Mouse (Mus musculus) layer of hippocampus, adult 8-10 months (tissue): Measurements from ENCODE around the gene Adat2. TPM values are rescaled to one million over a fixed set of nuclear protein-coding genes. Genes with fewer than 3 reads are reported as not detected.

ENCODE experiments used
- DNase-seq, 2 experiments: peaks; one replicate each; pipeline ENCODE4 v3.0.0; 2022; ENCODE audit warnings: low spot score in 2 of 2
- total RNA-seq, 4 experiments: library from RNA; stranded (reverse); gene quantifications; 2 replicates each; pipeline ENCODE4 v1.2.4; 2022

The Adat2 gene
- total RNA-seq: 10 to 100 TPM in 2 of 4 experiments, 1 to 10 TPM in 2; 7.3 to 11.5 (median 8.9) TPM

DNA sequence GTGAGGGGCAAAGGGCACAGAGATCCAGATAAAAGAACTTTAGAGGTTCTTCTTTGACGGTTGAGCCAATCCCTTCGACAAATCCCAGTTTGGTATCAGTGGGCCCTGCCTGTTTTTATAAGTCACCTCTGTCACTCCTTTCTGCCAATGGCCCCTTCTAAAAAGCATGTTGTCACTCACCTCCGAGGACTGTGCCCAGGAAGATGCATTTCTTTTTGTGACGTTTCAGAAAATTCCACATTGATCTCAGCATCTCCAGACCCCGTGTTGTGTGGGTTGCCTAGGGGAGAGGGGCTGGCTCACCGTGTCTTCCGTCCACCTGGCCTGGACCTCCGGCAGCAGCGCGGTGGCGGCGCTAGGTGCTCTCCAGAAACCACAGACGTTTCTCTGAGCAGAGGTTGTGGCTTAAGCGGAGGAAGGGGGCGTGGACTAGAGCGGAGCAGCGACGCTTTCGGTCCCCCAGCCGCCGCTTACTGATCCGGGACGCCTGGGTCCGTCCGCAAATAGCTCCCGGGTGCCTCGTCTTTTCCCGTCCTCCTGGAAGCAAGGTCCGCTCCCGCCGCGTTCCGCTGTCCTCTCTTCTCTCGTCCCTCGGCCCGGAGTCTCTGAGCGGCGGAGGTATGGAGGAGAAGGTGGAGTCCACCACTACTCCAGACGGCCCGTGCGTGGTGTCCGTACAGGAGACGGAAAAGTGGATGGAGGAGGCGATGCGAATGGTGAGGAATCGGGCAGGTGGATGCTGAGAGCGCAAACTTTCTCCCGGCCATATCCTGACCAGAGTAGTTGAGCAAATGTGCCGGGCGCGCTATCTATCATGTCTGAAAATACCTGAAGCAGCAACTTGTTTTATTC, at the start of gene Adat2, which contains the start of gene Pex3:
Gene Adat2 (plus strand): TSS at position 249 of the 852 bp plus-strand sequence.
Gene Pex3 (minus strand): TSS at position 497 of the 852 bp plus-strand sequence.
- peak; percentile 75 to 86 for DNase-seq

GRCm38 (mm10) chr10:13521857-13522256, 30.8 kb upstream of the Adat2 start:
- DNase-seq: no peak

DNA sequence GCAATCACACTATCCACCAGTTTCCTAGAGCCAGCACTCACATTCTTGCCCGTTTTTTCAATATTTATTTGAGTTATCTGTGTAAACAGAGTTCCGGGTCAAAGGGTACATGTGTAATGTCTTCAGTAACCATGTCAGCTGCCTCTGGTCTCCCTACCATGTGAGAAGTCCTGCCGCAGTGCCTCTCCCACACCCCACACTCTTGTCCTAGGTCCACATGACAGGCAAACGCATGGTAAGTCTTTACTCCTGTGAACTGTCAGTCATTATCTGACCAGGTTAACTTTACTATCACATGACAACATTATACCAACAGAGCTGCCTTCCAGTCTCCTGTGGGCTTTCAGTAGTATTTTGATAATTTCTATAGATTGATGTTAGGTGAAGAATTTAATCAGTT, 24.5 kb upstream of the Adat2 start:
- DNase-seq: no peak

GRCm38 (mm10) chr10:13534751-13535150, 17.9 kb upstream of the Adat2 start:
- DNase-seq: no peak

- DNase-seq: no peak
Measured at GRCm38 (mm10) chr10:13536706-13537105, 16.0 kb upstream of the Adat2 start.

DNA sequence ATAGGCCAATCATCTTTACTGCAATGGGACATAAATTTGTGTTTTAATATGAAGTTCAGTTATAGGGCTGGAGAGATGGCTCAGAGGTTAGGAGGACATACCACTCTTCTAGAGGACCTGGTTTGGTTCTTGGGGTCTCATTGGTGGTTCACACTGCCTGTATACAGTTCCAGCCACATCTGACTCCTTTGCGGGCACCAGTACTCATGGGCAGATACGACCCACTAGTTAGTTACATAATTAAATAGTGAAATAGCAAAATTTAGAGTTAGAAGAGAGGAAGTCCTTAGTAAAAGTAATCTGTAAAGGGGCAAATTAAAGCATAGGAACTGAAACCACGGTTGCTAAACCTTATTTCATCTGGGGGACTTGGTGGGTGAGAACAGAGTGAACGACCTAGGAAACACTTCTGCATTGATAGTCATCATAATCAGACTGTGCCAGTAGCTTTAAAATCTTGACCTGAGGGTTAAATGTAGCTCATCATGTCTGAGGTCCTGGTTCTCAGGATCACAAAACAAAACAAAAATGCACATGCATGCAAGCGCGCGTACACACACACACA, 12.8 kb upstream of the Adat2 start:
- no peak for DNase-seq

DNA sequence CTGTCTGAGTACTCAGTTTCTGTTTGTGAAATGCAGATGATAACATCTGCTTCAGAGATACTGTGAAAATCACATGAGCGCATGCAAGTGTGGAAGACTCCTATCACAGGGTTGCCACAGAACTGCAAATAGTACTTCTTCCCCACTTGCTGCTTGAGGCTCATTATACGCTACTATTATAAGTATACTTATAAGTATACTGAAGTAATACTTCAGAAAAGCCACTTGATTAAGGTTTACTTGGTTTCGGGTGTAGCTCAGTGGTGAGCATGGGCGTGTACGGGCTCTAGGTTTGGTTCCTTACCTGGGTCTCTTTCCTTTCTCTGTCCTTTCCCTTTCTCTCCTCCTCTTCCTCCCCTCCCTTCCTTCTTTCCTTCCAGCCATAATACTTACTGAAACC, 11.0 kb upstream of the Adat2 start:
- no peak for DNase-seq

DNA sequence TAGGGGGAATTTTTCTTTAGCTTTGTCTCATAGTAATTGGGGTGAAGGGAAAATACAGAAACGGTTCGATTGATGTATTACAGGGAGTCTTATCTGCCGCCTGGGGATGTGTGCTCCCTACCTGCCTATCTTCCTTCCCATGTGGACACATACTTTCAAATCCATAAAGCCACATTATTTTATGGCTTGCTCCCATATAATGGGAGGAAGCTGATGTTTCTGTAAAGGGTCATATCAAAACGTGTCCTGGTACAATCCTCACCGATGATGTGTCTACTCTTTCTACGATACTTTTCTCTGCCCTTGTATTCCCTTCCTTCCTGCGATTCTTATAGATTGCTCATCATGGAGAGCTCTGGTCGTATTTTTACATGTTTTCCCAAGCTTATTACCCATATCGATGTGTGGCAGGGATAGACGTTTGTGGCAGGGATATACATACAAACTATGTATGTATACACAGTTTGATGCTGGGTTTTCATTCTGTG, 848 bp downstream of the Adat2 start:
- no peak for DNase-seq

GRCm38 (mm10) chr10:13554316-13554715, 1.6 kb downstream of the Adat2 start:
- DNase-seq: no peak

- no peak for DNase-seq
Measured at GRCm38 (mm10) chr10:13560014-13560674, 7.5 kb downstream of the Adat2 start.

DNA sequence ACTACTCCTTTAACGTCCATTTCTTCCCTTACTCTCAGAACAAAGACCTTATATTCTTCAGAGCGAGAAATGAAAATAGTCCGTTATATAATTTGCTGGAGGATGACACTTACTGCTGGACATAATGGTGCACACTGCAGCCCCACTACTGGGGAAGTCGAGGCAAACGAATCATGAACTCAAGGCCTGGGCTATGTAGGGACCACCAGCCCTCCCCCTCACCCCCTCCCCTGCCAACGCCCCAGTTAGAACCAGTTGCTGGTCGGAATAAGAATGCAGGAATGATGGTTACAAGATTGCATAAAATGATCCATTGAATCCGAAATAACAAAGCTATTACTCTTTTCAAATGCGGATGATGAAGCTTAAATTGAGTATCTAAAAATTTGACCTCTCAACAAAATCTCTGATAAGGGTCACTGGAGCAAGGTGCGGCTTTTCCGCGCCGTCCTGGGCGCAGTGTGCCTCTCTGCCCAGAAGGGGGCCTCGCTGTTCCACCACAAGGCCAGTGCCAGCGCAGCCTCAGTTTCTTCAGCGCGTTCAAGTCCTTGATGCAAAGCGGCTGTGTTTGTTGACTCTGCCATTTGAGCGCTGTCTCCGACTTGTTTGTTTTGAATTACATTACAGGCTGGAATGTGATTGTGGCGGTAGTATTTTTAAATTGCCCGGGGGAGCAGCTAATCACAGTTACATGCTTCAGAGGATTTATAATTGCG, 11.8 kb downstream of the Adat2 start:
- peak; percentile 36 to 78 for DNase-seq

DNA sequence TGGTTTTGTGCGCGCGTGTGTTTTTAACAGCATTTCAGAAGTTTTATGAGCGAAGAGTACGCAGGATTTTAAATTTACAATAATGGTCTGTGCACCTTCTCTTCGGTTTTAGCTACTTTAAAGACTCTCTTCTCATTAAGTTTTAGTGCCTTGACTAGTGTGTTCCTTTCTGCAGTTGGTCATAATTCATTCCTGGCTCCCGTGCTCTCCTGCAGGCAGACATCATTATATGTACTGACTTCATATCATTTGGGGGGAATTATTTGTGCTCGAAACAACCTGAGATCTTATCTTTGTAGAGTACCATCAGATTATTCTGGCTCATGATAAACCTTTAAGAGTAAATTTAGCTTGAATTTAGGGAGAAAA, 12.4 kb downstream of the Adat2 start:
- no peak for DNase-seq

DNA sequence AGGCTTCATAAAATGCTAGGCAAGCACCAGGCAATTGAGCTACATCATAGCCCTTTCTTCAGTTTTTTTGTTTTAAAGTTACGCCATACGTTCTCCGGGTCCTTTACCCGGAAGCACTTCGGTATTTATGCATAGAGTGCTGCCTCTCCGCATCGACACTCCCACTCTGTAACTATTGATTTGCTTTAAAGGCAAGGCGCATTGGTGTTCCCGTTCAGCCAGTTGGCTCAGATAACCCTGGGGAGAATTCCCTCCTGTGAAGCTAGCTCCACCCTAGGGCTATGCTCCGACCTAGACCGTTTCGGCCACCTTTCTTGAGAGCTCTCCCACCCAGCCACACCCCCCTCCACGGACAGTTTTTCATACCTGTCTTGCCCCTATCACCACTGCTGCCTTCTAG, 13.7 kb downstream of the Adat2 start:
- DNase-seq: no peak

- no peak for DNase-seq
Measured at GRCm38 (mm10) chr10:13569818-13570217, 17.1 kb downstream of the Adat2 start.

GRCm38 (mm10) chr10:13570697-13571538, 18.2 kb downstream of the Adat2 start:
- no peak for DNase-seq

- DNase-seq: no peak
Measured at GRCm38 (mm10) chr10:13572003-13572402, 19.3 kb downstream of the Adat2 start.

DNA sequence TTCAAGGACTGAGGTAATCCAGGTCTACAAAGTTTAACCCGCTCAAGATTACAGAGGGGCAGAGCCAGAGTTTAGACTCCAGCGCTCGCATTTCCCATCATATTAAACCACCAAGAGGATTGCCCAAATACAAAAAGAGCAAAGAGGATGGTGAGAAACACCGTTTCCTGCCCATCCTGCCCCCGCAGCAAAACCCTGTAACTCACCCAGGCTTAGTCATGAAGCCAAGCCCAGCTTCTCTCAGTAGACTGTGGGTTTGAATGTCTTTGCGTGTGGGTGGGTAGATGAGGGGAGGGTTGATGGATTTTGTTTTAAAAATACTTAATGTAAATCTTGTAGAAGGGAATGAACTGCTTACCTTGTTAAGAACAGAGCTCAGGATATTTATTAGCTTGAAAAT, 19.7 kb downstream of the Adat2 start:
- no peak for DNase-seq

GRCm38 (mm10) chr10:13577123-13577522, 24.4 kb downstream of the Adat2 start:
- no peak for DNase-seq

GRCm38 (mm10) chr10:13587914-13588313, 35.2 kb downstream of the Adat2 start:
- no peak for DNase-seq

- DNase-seq: no peak
Measured at GRCm38 (mm10) chr10:13592196-13592595, 39.5 kb downstream of the Adat2 start.

GRCm38 (mm10) chr10:13593529-13593928, 40.8 kb downstream of the Adat2 start:
- DNase-seq: no peak
